Mouse (Mus musculus): ENCODE measurements around the gene Ms4a6d. TPM values are rescaled to one million over a fixed set of nuclear protein-coding genes. Genes with fewer than 3 reads are reported as not detected.
A peak's percentile ranks its signal among the peaks of the same experiment; 100 is the strongest.

Gene Ms4a6d
- polyA plus RNA-seq, 1 experiment from 2014 or later = 9.3 TPM

GRCm38 (mm10) chr19:11624800-11625199, 20.2 kb upstream of the Ms4a6d start:
- H3K27me3 ChIP-seq (replicated peaks; ENCODE audit: control insufficient read depth, insufficient read depth, low read length) = no peaks in the 10 kb centered on the region
- no peak overlapping the region for H3K4me3 ChIP-seq (ENCODE audit: low read depth, low read length)
- ATAC-seq (ENCODE audit: low read depth) = no peak
- no peaks in the 10 kb centered on the region for H3K9me3 ChIP-seq (ENCODE audit: control insufficient read depth, low read length)
- no peak overlapping the region for H3K9ac ChIP-seq (ENCODE audit: low read depth, low read length)
- no peaks in the 10 kb centered on the region for H3K36me3 ChIP-seq (ENCODE audit: control insufficient read depth, insufficient read depth, low read length)
- H3K4me1 ChIP-seq (ENCODE audit: control insufficient read depth, insufficient read depth, low read length) = no peaks in the 10 kb centered on the region
- no peak overlapping the region for H3K4me2 ChIP-seq (ENCODE audit: low read depth, low read length)
- no peak overlapping the region for H3K27ac ChIP-seq (replicated peaks; ENCODE audit: low read depth, low read length)
- no peak for DNase-seq (ENCODE audit: low spot score)

GRCm38 (mm10) chr19:11623551-11623950, 18.9 kb upstream of the Ms4a6d start, which contains the start of gene Ms4a2:
Ms4a2 (minus strand) TSS chr19:11623719.
- 86% methylated on average over 2 of the region's 2 CpGs for WGBS
- ATAC-seq (ENCODE audit: low read depth) (no peak), DNase-seq (ENCODE audit: low spot score) (no peak)
- Histone ChIP-seq H3K4me3 (ENCODE audit: low read depth, low read length) (no peak within 1 kb of the TSS), H3K36me3 (ENCODE audit: control insufficient read depth, insufficient read depth, low read length) (no peaks in the 10 kb centered on the region), H3K27me3 (replicated peaks; ENCODE audit: control insufficient read depth, insufficient read depth, low read length) (no peaks in the 10 kb centered on the region), H3K9me3 (ENCODE audit: control insufficient read depth, low read length) (no peaks in the 10 kb centered on the region), H3K4me2 (ENCODE audit: low read depth, low read length) (no peak within 1 kb of the TSS), H3K27ac (replicated peaks; ENCODE audit: low read depth, low read length) (no peak within 1 kb of the TSS), H3K9ac (ENCODE audit: low read depth, low read length) (no peak within 1 kb of the TSS), H3K4me1 (ENCODE audit: control insufficient read depth, insufficient read depth, low read length) (no peaks in the 10 kb centered on the region)

GRCm38 (mm10) chr19:11617983-11618382, 13.3 kb upstream of the Ms4a6d start:
- ATAC-seq (ENCODE audit: low read depth) = no peak

GRCm38 (mm10) chr19:11614805-11615204, 10.2 kb upstream of the Ms4a6d start:
- no peak overlapping the region for H3K4me2 ChIP-seq (ENCODE audit: low read depth, low read length)
- ATAC-seq (ENCODE audit: low read depth) = no peak
- no peak overlapping the region for H3K9ac ChIP-seq (ENCODE audit: low read depth, low read length)
- H3K4me1 ChIP-seq (ENCODE audit: control insufficient read depth, insufficient read depth, low read length) = no peaks in the 10 kb centered on the region
- WGBS = 64% methylated on average over 2 of the region's 2 CpGs
- H3K27me3 ChIP-seq (replicated peaks; ENCODE audit: control insufficient read depth, insufficient read depth, low read length) = no peaks in the 10 kb centered on the region
- no peaks in the 10 kb centered on the region for H3K9me3 ChIP-seq (ENCODE audit: control insufficient read depth, low read length)
- no peak for DNase-seq (ENCODE audit: low spot score)
- no peaks in the 10 kb centered on the region for H3K36me3 ChIP-seq (ENCODE audit: control insufficient read depth, insufficient read depth, low read length)
- H3K4me3 ChIP-seq (ENCODE audit: low read depth, low read length) = no peak overlapping the region
- no peak overlapping the region for H3K27ac ChIP-seq (replicated peaks; ENCODE audit: low read depth, low read length)

More at GRCm38 (mm10) chr19:11617983-11618382, 13.3 kb upstream of the Ms4a6d start:
- Histone ChIP-seq H3K4me2 (ENCODE audit: low read depth, low read length) (no peak overlapping the region), H3K36me3 (ENCODE audit: control insufficient read depth, insufficient read depth, low read length) (no peaks in the 10 kb centered on the region), H3K4me1 (ENCODE audit: control insufficient read depth, insufficient read depth, low read length) (no peaks in the 10 kb centered on the region), H3K9me3 (ENCODE audit: control insufficient read depth, low read length) (no peaks in the 10 kb centered on the region), H3K9ac (ENCODE audit: low read depth, low read length) (no peak overlapping the region), H3K27me3 (replicated peaks; ENCODE audit: control insufficient read depth, insufficient read depth, low read length) (no peaks in the 10 kb centered on the region), H3K27ac (replicated peaks; ENCODE audit: low read depth, low read length) (no peak overlapping the region), H3K4me3 (ENCODE audit: low read depth, low read length) (no peak overlapping the region)
- DNase-seq (ENCODE audit: low spot score) = no peak

- WGBS = 69% methylated on average over 8 of the region's 8 CpGs
These were observed 9.3 kb upstream of the Ms4a6d start for GRCm38 (mm10) chr19:11613776-11614443.

GRCm38 (mm10) chr19:11613084-11613483, 8.4 kb upstream of the Ms4a6d start:
- DNase-seq (ENCODE audit: low spot score) = no peak
- no peak for ATAC-seq (ENCODE audit: low read depth)
- Histone ChIP-seq H3K27ac (replicated peaks; ENCODE audit: low read depth, low read length) (no peak overlapping the region), H3K9me3 (ENCODE audit: control insufficient read depth, low read length) (no peaks in the 10 kb centered on the region), H3K4me2 (ENCODE audit: low read depth, low read length) (no peak overlapping the region), H3K9ac (ENCODE audit: low read depth, low read length) (no peak overlapping the region), H3K27me3 (replicated peaks; ENCODE audit: control insufficient read depth, insufficient read depth, low read length) (no peaks in the 10 kb centered on the region), H3K4me3 (ENCODE audit: low read depth, low read length) (no peak overlapping the region), H3K4me1 (ENCODE audit: control insufficient read depth, insufficient read depth, low read length) (no peaks in the 10 kb centered on the region), H3K36me3 (ENCODE audit: control insufficient read depth, insufficient read depth, low read length) (no peaks in the 10 kb centered on the region)
- WGBS = 89% methylated on average over 1 of the region's 1 CpGs

More at GRCm38 (mm10) chr19:11613776-11614443, 9.3 kb upstream of the Ms4a6d start:
- Histone ChIP-seq H3K9ac (ENCODE audit: low read depth, low read length) (no peak overlapping the region), H3K4me1 (ENCODE audit: control insufficient read depth, insufficient read depth, low read length) (no peaks in the 10 kb centered on the region), H3K4me2 (ENCODE audit: low read depth, low read length) (no peak overlapping the region), H3K36me3 (ENCODE audit: control insufficient read depth, insufficient read depth, low read length) (no peaks in the 10 kb centered on the region), H3K27me3 (replicated peaks; ENCODE audit: control insufficient read depth, insufficient read depth, low read length) (no peaks in the 10 kb centered on the region), H3K4me3 (ENCODE audit: low read depth, low read length) (no peak overlapping the region), H3K27ac (replicated peaks; ENCODE audit: low read depth, low read length) (no peak overlapping the region), H3K9me3 (ENCODE audit: control insufficient read depth, low read length) (no peaks in the 10 kb centered on the region)
- no peak for DNase-seq (ENCODE audit: low spot score)
- no peak for ATAC-seq (ENCODE audit: low read depth)

GRCm38 (mm10) chr19:11612293-11612692, 7.6 kb upstream of the Ms4a6d start:
- Histone ChIP-seq H3K36me3 (ENCODE audit: control insufficient read depth, insufficient read depth, low read length) (no peaks in the 10 kb centered on the region), H3K4me2 (ENCODE audit: low read depth, low read length) (no peak overlapping the region), H3K9me3 (ENCODE audit: control insufficient read depth, low read length) (no peaks in the 10 kb centered on the region), H3K9ac (ENCODE audit: low read depth, low read length) (no peak overlapping the region), H3K27ac (replicated peaks; ENCODE audit: low read depth, low read length) (no peak overlapping the region), H3K4me3 (ENCODE audit: low read depth, low read length) (no peak overlapping the region), H3K4me1 (ENCODE audit: control insufficient read depth, insufficient read depth, low read length) (no peaks in the 10 kb centered on the region), H3K27me3 (replicated peaks; ENCODE audit: control insufficient read depth, insufficient read depth, low read length) (no peaks in the 10 kb centered on the region)
- WGBS = 48% methylated on average over 2 of the region's 2 CpGs
- DNase-seq (ENCODE audit: low spot score) (no peak), ATAC-seq (ENCODE audit: low read depth) (no peak)

- DNase-seq (ENCODE audit: low spot score) (peak; percentile 77), ATAC-seq (ENCODE audit: low read depth) (no peak)
- Histone ChIP-seq H3K9me3 (ENCODE audit: control insufficient read depth, low read length) (no peaks in the 10 kb centered on the region), H3K4me2 (ENCODE audit: low read depth, low read length) (no peak overlapping the region), H3K27ac (replicated peaks; ENCODE audit: low read depth, low read length) (no peak overlapping the region), H3K36me3 (ENCODE audit: control insufficient read depth, insufficient read depth, low read length) (no peaks in the 10 kb centered on the region), H3K9ac (ENCODE audit: low read depth, low read length) (no peak overlapping the region), H3K4me1 (ENCODE audit: control insufficient read depth, insufficient read depth, low read length) (no peaks in the 10 kb centered on the region), H3K4me3 (ENCODE audit: low read depth, low read length) (no peak overlapping the region), H3K27me3 (replicated peaks; ENCODE audit: control insufficient read depth, insufficient read depth, low read length) (no peaks in the 10 kb centered on the region)
- WGBS = 23% methylated on average over 6 of the region's 6 CpGs
These were observed 6.9 kb upstream of the Ms4a6d start for GRCm38 (mm10) chr19:11611541-11611945.

GRCm38 (mm10) chr19:11608172-11608571, 3.5 kb upstream of the Ms4a6d start:
- DNase-seq (ENCODE audit: low spot score) (peak; percentile 21), ATAC-seq (ENCODE audit: low read depth) (no peak)
- Histone ChIP-seq H3K9me3 (ENCODE audit: control insufficient read depth, low read length) (no peaks in the 10 kb centered on the region), H3K27me3 (replicated peaks; ENCODE audit: control insufficient read depth, insufficient read depth, low read length) (no peaks in the 10 kb centered on the region), H3K36me3 (ENCODE audit: control insufficient read depth, insufficient read depth, low read length) (no peaks in the 10 kb centered on the region), H3K4me3 (ENCODE audit: low read depth, low read length) (no peak overlapping the region), H3K9ac (ENCODE audit: low read depth, low read length) (no peak overlapping the region), H3K4me2 (ENCODE audit: low read depth, low read length) (no peak overlapping the region), H3K4me1 (ENCODE audit: control insufficient read depth, insufficient read depth, low read length) (no peaks in the 10 kb centered on the region), H3K27ac (replicated peaks; ENCODE audit: low read depth, low read length) (no peak overlapping the region)
- 33% methylated on average over 1 of the region's 1 CpGs for WGBS
